Mouse (Mus musculus): Measurements from ENCODE around the gene Ccn2.

Gene Ccn2

DNA sequence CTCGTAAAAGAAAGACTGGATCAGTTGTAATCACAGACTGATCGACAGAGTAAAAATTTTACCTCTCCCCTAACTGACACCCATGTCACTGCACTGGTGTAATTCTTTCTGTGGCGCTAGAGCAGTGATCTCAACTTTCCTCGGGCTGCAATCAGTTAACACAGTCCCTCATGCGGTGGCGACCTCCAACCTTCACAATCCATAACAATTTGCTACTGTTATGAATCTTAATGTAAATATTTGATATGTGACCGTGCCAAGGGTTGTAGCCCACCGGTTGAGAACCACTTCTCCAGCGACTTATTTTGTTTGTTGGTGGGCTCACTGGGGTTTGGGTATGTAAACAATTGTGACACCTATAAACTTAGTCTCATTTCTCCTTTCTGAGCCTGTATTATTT lies 33.2 kb downstream of the Ccn2 start:
- no peak for TF ChIP-seq GATA4 (IDR thresholded peaks at IDR 0.05; ENCODE audit: insufficient replicate concordance, low read length)

DNA sequence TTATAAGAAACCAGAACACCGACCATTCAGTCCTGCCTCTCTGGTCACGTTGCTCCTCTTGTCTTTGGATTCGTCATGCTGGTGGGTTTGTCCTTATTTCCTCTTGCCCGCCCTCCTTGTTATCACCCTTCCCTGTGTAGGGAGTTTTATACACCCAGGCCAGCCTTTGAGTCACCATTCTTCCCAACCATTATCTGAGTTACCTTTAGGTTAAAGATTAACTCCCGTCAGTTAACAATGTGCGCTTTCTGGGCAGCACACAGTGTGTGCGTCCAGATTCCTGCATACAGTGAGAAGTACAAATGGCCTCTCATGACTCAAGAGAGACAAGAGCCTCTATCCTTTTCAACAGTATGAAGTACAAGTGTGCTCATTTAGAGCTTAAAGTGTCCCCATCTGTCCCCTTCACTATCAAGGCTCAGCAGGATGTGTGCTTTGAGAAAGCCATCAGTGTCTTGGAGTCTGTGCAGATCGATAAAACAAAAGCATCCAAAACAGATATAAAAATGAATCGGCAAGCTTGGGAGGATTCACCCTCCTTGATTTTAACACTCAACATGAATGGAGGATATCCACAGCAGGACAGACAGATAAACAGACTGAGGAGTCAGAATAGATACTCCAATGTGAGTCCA lies 34.0 kb downstream of the Ccn2 start:
- no peak for TF ChIP-seq GATA4 (IDR thresholded peaks at IDR 0.05; ENCODE audit: insufficient replicate concordance, low read length)

DNA sequence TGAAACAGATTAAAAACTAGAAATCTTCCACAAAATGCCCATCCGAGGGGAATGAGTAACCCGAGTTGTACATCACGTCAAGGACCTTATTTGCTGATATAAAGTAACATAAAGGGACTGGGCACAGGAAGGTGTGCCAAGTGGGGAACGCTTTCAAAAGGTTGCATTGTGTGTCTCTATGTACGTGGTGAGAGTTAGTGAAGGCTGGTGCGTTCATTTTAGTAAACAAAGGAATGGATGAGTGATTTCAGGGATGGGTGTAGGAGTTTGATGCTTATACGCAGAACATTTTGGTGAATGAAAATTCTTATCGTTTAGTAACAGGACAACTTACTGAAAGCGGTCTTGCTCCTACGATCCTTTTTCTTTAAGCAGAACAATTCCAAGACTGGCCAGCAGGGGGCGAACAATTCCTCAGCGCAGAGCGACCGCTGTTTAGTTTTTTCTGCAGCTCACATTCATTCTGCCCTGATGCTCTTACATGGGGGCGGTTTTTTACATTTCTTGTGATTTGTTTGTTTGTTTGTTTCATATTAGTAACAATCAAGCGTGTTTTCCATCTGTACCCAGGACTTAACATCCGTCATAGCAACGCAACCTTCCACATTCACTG lies 35.3 kb downstream of the Ccn2 start:
- no peak for TF ChIP-seq GATA4 (IDR thresholded peaks at IDR 0.05; ENCODE audit: insufficient replicate concordance, low read length)

DNA sequence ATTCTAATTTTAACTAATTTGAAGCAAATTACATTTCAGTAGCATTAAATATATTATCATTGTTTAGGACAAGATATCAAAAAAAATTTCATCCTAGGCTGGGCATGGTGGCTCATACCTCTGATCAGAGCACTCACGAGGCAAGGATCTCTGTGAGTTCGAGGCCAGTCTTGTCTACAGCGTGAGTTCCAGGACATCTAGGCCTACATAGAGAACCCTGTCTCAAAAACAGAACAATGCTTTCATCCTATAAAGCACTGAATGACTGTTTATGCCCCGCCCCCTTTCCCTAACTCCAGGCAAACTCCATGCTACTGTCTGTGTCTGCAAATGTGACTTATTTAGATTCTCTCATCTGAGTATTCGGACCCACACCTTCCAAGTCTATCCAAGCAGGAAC lies 35.9 kb downstream of the Ccn2 start:
- TF ChIP-seq GATA4 (IDR thresholded peaks at IDR 0.05; ENCODE audit: insufficient replicate concordance, low read length) = no peak

DNA sequence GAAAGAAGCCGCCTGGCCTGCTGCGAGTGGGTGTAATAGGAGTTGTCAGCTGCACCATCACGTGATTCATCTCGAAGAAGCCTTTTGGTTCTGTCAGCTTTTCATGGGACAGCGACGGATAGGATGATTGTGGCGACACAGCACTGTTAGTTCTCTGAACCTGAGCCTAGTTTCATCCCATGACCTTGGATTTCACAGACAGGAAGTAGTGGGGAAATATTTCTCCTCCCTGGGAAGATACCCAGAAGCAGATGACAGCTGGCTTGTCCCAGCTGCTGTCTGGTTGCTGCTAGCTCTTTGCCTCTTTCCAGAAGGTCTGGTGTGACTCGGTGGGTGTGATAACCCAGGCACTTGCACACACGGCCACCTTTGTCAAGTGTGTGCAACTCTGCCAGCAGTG lies 39.0 kb downstream of the Ccn2 start:
- no peak for TF ChIP-seq GATA4 (IDR thresholded peaks at IDR 0.05; ENCODE audit: insufficient replicate concordance, low read length)

DNA sequence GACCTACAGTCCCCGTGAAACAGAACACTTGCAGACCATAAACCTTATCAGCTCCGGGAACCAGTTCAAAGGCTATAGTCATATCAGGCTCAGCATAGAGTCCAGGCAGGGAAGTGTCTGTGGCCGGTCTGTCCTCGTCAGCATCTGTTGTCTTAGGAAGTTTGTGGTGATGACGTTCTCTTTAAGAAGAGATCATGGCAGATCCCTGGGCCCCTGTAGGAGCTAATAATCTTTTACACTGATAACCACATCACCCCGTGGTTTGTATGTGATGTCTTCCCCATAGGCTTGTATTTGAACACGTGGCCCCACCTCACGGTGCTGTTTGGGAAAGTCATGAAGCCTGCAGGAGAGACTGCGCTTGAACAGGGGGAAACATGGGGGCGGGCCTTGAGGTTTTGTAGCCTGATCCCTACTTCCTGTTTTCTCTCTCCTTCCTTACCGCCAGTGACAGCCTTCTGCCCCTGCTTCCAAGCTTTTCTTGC lies 40.1 kb downstream of the Ccn2 start:
- no peak for TF ChIP-seq GATA4 (IDR thresholded peaks at IDR 0.05; ENCODE audit: insufficient replicate concordance, low read length)

DNA sequence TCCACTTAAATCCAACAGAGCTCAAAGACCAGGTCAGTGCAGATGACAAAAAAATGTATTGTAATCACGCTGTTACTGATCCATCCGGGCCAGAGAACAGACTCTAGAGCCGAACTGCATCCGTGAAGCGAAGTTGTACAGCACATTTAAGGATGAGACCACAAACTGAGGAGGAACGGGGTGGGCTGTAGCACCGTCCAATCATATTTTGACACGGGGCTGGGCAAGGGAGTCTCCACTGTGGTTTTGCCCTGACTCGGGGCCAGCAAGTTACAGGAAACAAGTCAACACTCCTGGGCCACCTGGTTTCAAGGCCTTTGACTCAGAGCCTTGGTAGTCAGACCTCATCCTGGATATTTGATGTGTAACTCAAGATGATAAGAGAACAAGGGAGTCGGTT lies 40.6 kb downstream of the Ccn2 start:
- no peak for TF ChIP-seq GATA4 (IDR thresholded peaks at IDR 0.05; ENCODE audit: insufficient replicate concordance, low read length)

DNA sequence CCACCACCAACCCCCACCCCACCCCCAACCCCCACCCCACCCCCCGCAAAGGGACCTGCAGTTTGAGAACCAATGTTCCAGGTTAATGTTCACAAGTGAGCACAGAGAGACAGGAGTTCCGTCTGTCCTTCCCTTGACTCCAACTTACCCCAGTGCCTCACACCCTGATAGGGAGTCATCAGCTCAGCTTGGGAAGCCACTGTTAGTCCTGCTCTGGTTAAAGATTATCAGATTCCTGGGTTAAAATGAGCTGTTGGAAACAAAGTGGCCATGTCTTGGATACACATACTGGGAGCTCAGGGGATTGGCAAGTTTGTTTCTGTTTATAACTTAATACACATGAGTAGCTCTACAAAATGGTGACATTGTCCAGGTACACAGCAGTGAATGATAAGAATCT lies 41.7 kb downstream of the Ccn2 start:
- TF ChIP-seq GATA4 (IDR thresholded peaks at IDR 0.05; ENCODE audit: insufficient replicate concordance, low read length) = no peak

DNA sequence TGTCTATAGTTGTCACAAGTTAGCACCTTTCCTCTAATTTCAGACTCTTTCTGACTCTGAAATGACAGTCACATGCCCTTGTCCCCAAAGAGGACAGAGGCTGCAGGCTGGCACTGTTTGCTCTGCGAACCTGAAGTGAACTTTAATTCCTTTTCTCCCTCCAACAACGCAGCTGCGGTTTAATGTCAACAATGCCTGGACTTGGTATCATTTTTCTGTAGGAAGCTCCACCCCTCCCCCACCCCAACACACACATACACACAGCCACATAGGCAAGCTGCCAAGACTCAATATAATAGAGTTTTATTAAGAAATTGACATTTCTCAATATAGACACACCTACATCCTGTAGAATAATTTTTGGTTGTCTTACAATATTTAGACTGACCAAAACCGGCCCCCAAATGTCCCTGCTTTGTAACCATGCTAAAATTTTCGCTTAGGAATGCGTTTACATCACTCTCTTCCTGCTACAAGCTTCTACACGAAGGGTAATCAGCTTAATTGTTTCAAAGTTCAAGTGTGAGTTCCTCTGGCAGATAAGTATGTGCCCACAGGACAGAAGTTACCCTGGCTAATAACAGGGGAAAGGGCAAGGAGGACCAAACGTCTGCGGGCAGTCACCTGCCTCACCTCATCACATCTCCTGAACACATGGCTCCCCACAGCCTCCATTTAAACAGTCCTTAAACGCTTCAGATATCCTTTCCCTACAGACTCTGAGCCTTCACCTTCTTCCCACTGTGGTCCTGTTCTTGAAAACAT lies 43.2 kb downstream of the Ccn2 start:
- no peak for TF ChIP-seq GATA4 (IDR thresholded peaks at IDR 0.05; ENCODE audit: insufficient replicate concordance, low read length)

DNA sequence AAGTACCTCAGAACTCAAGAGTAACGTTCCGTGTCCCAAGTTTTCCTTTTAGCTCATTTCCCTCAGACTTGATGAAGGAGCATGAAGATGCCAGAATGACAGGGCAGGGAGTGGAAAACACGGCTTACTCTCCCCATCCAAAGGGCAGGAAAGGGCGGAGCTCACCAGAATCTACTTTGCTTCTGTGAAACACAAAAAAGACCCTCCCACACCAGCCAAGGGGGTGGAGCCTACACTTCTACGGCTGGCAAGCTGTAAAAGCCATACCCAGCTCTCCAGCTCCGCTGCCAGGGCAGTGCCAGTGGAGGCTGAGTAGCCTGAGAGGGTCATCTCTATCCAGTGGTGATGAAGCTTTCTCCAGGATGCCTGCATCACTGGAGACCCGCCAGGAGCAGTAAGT lies 44.4 kb downstream of the Ccn2 start:
- TF ChIP-seq GATA4 (IDR thresholded peaks at IDR 0.05; ENCODE audit: insufficient replicate concordance, low read length) = no peak

DNA sequence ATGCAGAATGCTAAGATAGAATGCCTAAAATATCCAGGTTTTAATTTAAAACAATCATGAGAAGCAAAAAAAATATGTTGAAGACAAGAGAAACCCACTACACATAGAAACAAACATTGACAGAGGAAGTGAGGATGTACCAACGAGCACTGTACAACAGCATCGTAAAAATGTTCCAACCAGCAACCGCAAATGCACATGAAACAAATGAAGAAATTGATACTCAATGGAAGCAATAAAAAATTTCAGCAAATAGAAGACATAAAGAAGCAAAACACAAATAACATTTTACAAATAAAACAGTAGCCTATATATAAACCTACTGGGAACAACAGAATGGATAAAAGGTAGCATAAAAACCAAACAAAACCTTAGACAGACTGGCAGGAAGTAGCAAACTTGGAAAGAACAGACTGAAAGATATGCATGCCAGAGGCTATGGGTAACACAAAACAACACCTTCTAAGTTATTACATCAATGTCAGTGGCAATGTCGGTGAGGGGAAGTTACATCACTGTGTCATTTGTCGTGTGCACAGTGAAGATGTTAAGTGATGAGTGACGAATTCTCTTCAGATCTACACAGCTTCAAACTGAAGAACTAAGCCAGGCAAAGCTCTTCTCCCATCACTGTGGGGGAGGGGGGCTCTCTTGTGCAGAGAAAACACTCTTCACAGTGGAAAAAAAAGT lies 45.1 kb downstream of the Ccn2 start:
- TF ChIP-seq GATA4 (IDR thresholded peaks at IDR 0.05; ENCODE audit: insufficient replicate concordance, low read length) = no peak

DNA sequence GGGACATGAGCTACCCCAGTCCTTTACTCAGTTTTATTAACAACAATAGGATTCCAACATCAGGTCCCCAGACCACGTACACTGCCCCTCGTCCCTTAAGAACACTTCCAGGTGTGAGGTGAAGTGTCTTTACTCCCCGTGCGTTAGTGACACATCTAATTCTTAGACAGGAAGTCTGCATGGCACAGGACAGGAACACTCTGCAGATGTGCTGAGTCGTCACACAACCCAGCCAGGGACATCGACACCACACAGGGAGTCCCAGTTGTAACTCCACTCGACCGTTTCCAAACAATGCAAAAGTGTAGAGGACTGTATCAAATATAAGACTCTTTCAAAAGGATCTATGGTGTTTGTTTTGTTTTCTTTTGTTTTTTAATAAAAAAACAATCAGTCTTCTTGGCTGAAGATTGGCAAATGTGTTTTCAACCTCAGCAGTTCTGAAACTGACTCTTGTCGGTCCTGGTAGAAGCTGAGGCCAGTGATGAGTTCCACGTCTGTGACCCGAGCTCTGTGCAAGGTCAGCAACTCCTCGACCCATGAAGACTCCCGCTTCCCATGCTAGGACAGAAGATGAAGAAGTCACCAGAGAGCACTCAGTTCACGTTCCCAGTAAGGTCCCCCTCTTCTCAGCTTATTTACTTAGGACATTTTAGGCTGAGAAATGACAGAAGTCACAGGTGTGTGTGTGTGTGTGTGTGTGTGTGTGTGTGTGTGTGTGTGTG lies 46.3 kb downstream of the Ccn2 start:
- TF ChIP-seq GATA4 (IDR thresholded peaks at IDR 0.05; ENCODE audit: insufficient replicate concordance, low read length) = no peak

DNA sequence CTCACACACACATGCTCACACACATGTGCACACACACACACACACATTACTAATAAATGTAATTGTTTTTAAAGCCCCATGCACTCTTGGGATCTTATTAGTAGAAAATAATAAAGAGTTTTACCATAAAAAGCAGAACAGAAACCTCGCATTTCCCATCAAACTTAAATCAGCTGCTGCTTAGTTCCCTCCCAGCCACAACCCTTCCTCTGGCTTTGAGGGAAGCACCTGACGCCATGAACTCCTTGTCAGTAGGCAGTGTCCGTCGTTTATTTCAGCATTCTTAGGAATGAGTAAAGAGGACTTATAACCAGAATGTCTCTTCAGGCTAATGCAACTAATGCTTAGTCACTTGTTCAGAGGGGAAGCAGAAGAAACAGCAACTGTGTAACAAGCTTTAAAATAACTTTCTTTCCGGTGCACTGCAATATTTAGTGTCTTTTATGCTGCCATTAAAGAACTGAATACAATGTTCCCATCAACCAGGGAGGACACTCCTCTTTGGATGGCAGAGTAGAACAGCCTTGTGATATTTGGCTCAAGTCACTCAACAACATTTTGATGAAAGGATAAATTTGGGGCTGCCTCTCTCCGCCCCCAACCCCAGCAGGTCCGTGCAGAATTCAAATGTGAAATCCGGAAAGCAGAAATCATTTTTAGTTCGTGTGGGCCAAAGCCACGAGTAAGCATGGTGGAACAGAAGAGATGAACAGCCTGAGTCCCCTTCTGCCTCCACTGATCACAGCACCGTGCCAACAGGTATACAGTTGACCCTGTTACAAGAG lies 47.7 kb downstream of the Ccn2 start:
- TF ChIP-seq GATA4 (IDR thresholded peaks at IDR 0.05; ENCODE audit: insufficient replicate concordance, low read length) = no peak

DNA sequence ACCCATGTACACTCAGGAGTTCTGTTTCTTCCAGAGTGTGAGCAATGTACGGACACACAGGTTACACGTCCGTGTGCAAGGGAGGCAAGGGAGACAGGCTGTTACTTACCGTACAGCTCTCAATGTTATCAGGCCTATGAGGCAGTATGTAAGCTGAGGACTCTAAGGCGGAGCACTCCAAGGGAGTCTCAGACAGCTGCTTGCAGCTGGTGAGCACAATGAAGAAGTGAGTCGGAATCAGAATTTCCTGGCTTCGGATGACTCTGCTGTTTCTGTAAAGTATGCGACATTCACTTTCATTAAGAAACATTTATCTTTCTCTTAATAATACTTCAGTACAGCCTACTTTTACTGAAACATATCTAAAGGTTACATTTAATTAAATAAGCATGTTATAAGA lies 49.9 kb downstream of the Ccn2 start:
- no peak for TF ChIP-seq GATA4 (IDR thresholded peaks at IDR 0.05; ENCODE audit: insufficient replicate concordance, low read length)
